Mouse (Mus musculus) forebrain, embryonic 16.5 days (tissue): ENCODE data around the gene Alyref2. TPM values are rescaled to one million over a fixed set of nuclear protein-coding genes. Genes with fewer than 3 reads are reported as not detected.
A peak's percentile ranks its signal among the peaks of the same experiment; 100 is the strongest.

Experiments
- ATAC-seq: fragments of 200-750 bp; cut with Nextera tagmentation; 2 replicates; pipeline ENCODE4 v1.8.0; 2017; ENCODE audit warnings: mild to moderate bottlenecking, moderate library complexity
- H3K27ac ChIP-seq: fragments of 300-500 bp; sonication (generic); 2 replicates; pipeline ENCODE4 v1.5.1; 2014; ENCODE audit warnings: low read length, control low read depth
- H3K27me3 ChIP-seq: fragments of 300-500 bp; sonication (generic); replicated peaks from 2 replicates; pipeline ENCODE4 v1.6.1; 2014; ENCODE audit warnings: low read length; ENCODE audit not compliant: control insufficient read depth, insufficient read depth
- H3K36me3 ChIP-seq: fragments of 300-500 bp; sonication (generic); 2 replicates; pipeline ENCODE4 v1.6.1; 2014; ENCODE audit not compliant: control insufficient read depth, insufficient read depth
- H3K4me1 ChIP-seq: fragments of 300-500 bp; sonication (generic); replicated peaks from 2 replicates; pipeline ENCODE4 v1.6.1; 2014; ENCODE audit warnings: low read length; ENCODE audit not compliant: control insufficient read depth, insufficient read depth
- H3K4me2 ChIP-seq: fragments of 300-500 bp; sonication (generic); 2 replicates; pipeline ENCODE4 v1.6.1; 2014; ENCODE audit warnings: mild to moderate bottlenecking, low read length, control low read depth
- H3K4me3 ChIP-seq: fragments of 300-500 bp; sonication (generic); replicated peaks from 2 replicates; pipeline ENCODE4 v1.5.1; 2014; ENCODE audit warnings: mild to moderate bottlenecking, low read length, control low read depth
- H3K9ac ChIP-seq: fragments of 300-500 bp; sonication (generic); replicated peaks from 2 replicates; pipeline ENCODE4 v1.6.1; 2014; ENCODE audit warnings: low read depth, low read length, control low read depth
- H3K9me3 ChIP-seq: fragments of 300-500 bp; sonication (generic); 2 replicates; pipeline ENCODE4 v1.6.1; 2016; ENCODE audit warnings: low read length; ENCODE audit not compliant: control insufficient read depth
- WGBS: fragments of 180-500 bp; shearing (Covaris S2); extraction: QIAGEN DNeasy Blood & Tissue Kit; methylation state at CpG from one replicate; pipeline ENCODE4 v1.1.7; 2014; 5-methylcytosine and 5-hydroxymethylcytosine counted together
- polyA plus RNA-seq: library from polyadenylated mRNA; unstranded; fragments of >200 nt; fragmentation: Nextera tagmentation; extraction: Ambion mirVana; gene quantifications from 2 replicates; pipeline ENCODE4 v1.2.1, GENCODE M21; 2015

Alyref2 gene
- polyA plus RNA-seq, 1 experiment from 2014 or later = 33.2 TPM

- Histone ChIP-seq H3K27ac (no peak overlapping the region), H3K4me3 (no peak overlapping the region), H3K36me3 (no peaks in the 10 kb centered on the region), H3K9ac (no peak overlapping the region), H3K4me1 (no peaks in the 10 kb centered on the region), H3K9me3 (peaks cover 8% of the 10 kb centered on the region), H3K27me3 (no peaks in the 10 kb centered on the region), H3K4me2 (no peak overlapping the region)
- no peak for ATAC-seq
- 93% methylated on average over 13 of the region's 13 CpGs for WGBS
Measured at GRCm38 (mm10) chr1:171494241-171494640, 9.0 kb upstream of the Alyref2 start.

GRCm38 (mm10) chr1:171495371-171495770 lies 7.9 kb upstream of the Alyref2 start:
- WGBS = 90% methylated on average over 6 of the region's 6 CpGs
- Histone ChIP-seq H3K9me3 (peaks cover 3% of the 10 kb centered on the region; the same call in 1 of the 2 replicates), H3K4me1 (no peaks in the 10 kb centered on the region), H3K4me3 (no peak overlapping the region), H3K4me2 (no peak overlapping the region), H3K27me3 (no peaks in the 10 kb centered on the region), H3K9ac (no peak overlapping the region), H3K36me3 (no peaks in the 10 kb centered on the region), H3K27ac (no peak overlapping the region)
- ATAC-seq = no peak

- no peaks in the 10 kb centered on the region for H3K27me3 ChIP-seq
- WGBS = 83% methylated on average over 5 of the region's 5 CpGs
- no peaks in the 10 kb centered on the region for H3K36me3 ChIP-seq
- H3K27ac ChIP-seq = no peak overlapping the region
- no peaks in the 10 kb centered on the region for H3K9me3 ChIP-seq
- H3K4me3 ChIP-seq = no peak overlapping the region
- H3K4me1 ChIP-seq = 0 out of 2 replicates have a peak, but pooled peaks cover 7% of the 10 kb centered on the region
- no peak overlapping the region for H3K9ac ChIP-seq
- no peak for ATAC-seq
- no peak overlapping the region for H3K4me2 ChIP-seq
Measured at GRCm38 (mm10) chr1:171499856-171500255, 3.4 kb upstream of the Alyref2 start.

GRCm38 (mm10) chr1:171501016-171501610 lies 2.2 kb upstream of the Alyref2 start:
- H3K27ac ChIP-seq = no peak overlapping the region
- H3K9ac ChIP-seq = no peak overlapping the region
- no peaks in the 10 kb centered on the region for H3K9me3 ChIP-seq
- no peak overlapping the region for H3K4me3 ChIP-seq
- WGBS = 63% methylated on average over 6 of the region's 6 CpGs
- H3K4me1 ChIP-seq = 0 out of 2 replicates have a peak, but pooled peaks cover 7% of the 10 kb centered on the region
- H3K36me3 ChIP-seq = no peaks in the 10 kb centered on the region
- no peak overlapping the region for H3K4me2 ChIP-seq
- ATAC-seq = no peak
- H3K27me3 ChIP-seq = no peaks in the 10 kb centered on the region

- Histone ChIP-seq H3K4me3 (no peak overlapping the region), H3K36me3 (no peaks in the 10 kb centered on the region), H3K27ac (peak overlapping the region; percentile 11; the same call in 1 of the 2 replicates), H3K9me3 (no peaks in the 10 kb centered on the region), H3K27me3 (no peaks in the 10 kb centered on the region), H3K9ac (no peak overlapping the region), H3K4me1 (0 out of 2 replicates have a peak, but pooled peaks cover 7% of the 10 kb centered on the region), H3K4me2 (peak overlapping the region; percentile 3)
- no peak for ATAC-seq
- WGBS = 3% methylated on average over 5 of the region's 5 CpGs
Measured at GRCm38 (mm10) chr1:171501636-171502080, 1.6 kb upstream of the Alyref2 start.

- Histone ChIP-seq H3K9me3 (no peaks in the 10 kb centered on the region), H3K27me3 (no peaks in the 10 kb centered on the region), H3K36me3 (peaks cover 2% of the 10 kb centered on the region; the same call in 1 of the 2 replicates), H3K4me2 (peak overlapping the region; percentile 72), H3K9ac (peak overlapping the region; percentile 41), H3K4me1 (0 out of 2 replicates have a peak, but pooled peaks cover 7% of the 10 kb centered on the region), H3K4me3 (peak overlapping the region; percentile 23), H3K27ac (peak overlapping the region; percentile 94)
- ATAC-seq = peak; percentile 82
- WGBS = under 1% methylated on average over 14 of the region's 14 CpGs
Measured at GRCm38 (mm10) chr1:171502388-171503249, 659 bp upstream of the Alyref2 start.

GRCm38 (mm10) chr1:171503592-171504291 lies 464 bp downstream of the Alyref2 start:
- Histone ChIP-seq H3K4me3 (peak overlapping the region; percentile 58), H3K36me3 (peaks cover 2% of the 10 kb centered on the region; the same call in 1 of the 2 replicates), H3K27ac (peak overlapping the region; percentile 94), H3K9me3 (no peaks in the 10 kb centered on the region), H3K4me2 (peak overlapping the region; percentile 72), H3K4me1 (0 out of 2 replicates have a peak, but pooled peaks cover 7% of the 10 kb centered on the region), H3K9ac (peak overlapping the region; percentile 67), H3K27me3 (no peaks in the 10 kb centered on the region)
- peak; percentile 66 for ATAC-seq
- WGBS = under 1% methylated on average over 53 of the region's 53 CpGs

- Histone ChIP-seq H3K9me3 (no peaks in the 10 kb centered on the region), H3K27me3 (no peaks in the 10 kb centered on the region), H3K4me1 (0 out of 2 replicates have a peak, but pooled peaks cover 7% of the 10 kb centered on the region), H3K9ac (no peak overlapping the region), H3K36me3 (peaks cover 2% of the 10 kb centered on the region; the same call in 1 of the 2 replicates), H3K4me3 (peak overlapping the region; percentile 12), H3K4me2 (peak overlapping the region; percentile 39), H3K27ac (no peak overlapping the region)
- ATAC-seq = no peak
- 69% methylated on average over 4 of the region's 4 CpGs for WGBS
Measured at GRCm38 (mm10) chr1:171504586-171504985, 1.3 kb downstream of the Alyref2 start.

- H3K4me3 ChIP-seq = no peak overlapping the region
- no peak overlapping the region for H3K4me2 ChIP-seq
- H3K9ac ChIP-seq = no peak overlapping the region
- ATAC-seq = no peak
- 92% methylated on average over 2 of the region's 2 CpGs for WGBS
- H3K27me3 ChIP-seq = no peaks in the 10 kb centered on the region
- H3K9me3 ChIP-seq = no peaks in the 10 kb centered on the region
- no peaks in the 10 kb centered on the region for H3K4me1 ChIP-seq
- H3K36me3 ChIP-seq = no peaks in the 10 kb centered on the region
- no peak overlapping the region for H3K27ac ChIP-seq
Measured at GRCm38 (mm10) chr1:171513234-171513633, 10.0 kb downstream of the Alyref2 start.
